ENCODE assay signal across 8 mouse cellular contexts in genomic region chr4:132884844-132885374, GRCm38 (mm10). TPM values are rescaled to one million over a fixed set of nuclear protein-coding genes. Genes with fewer than 3 reads are reported as not detected.
DNase-seq lines count a peak whose midpoint lies in the region; ATAC-seq and TF ChIP-seq lines count a peak whose summit lies in the region.

No protein-coding gene starts in this region.

- H3K4me1 ChIP-seq in cerebellum, adult 2 months (ENCODE audit: control insufficient read depth, insufficient read depth, low read length): no peaks in the 10 kb centered on the region; the same call in 1 of the 2 replicates
- H3K4me1 ChIP-seq in forebrain, embryonic 16.5 days (replicated peaks; ENCODE audit: control insufficient read depth, insufficient read depth, low read length): peaks cover 24% of the 10 kb centered on the region
- peaks cover 12% of the 10 kb centered on the region for H3K4me1 ChIP-seq in liver, embryonic 11.5 days (replicated peaks; ENCODE audit: control insufficient read depth, insufficient read depth, low read length)
- peaks cover 8% of the 10 kb centered on the region; the same call in 1 of the 2 replicates for H3K4me1 ChIP-seq in neural tube, embryonic 14.5 days (ENCODE audit: control insufficient read depth, insufficient read depth, low read length)

- no peaks in the 10 kb centered on the region for H3K9me3 ChIP-seq in forebrain, embryonic 16.5 days (ENCODE audit: control insufficient read depth, low read length)
- no peaks in the 10 kb centered on the region for H3K9me3 ChIP-seq in liver, embryonic 11.5 days (ENCODE audit: control insufficient read depth, low read length)
- H3K9me3 ChIP-seq in neural tube, embryonic 14.5 days (ENCODE audit: control insufficient read depth, low read length): no peaks in the 10 kb centered on the region

- 4% methylated on average over 9 of the region's 9 CpGs for WGBS in cerebellum, adult 2 months
- WGBS in forebrain, embryonic 16.5 days: 7% methylated on average over 9 of the region's 9 CpGs
- WGBS in liver, embryonic 11.5 days: 14% methylated on average over 9 of the region's 9 CpGs
- WGBS in neural tube, embryonic 14.5 days: 18% methylated on average over 9 of the region's 9 CpGs

- DNase-seq in cerebellum, adult 2 months: no peak
- no peak for DNase-seq in cerebellum, postnatal 4 days (ENCODE audit: low spot score in 2 of 2)
- peak; percentile 55 for DNase-seq in ES-CJ7 (ENCODE audit: low read depth, low spot score)
- no peak for DNase-seq in liver, embryonic 11.5 days (ENCODE audit: low spot score)
- DNase-seq in thymus, adult 18-20 months: no peak
- DNase-seq in adrenal gland, adult (ENCODE audit: inconsistent age in 2 of 2, low spot score in 1 of 2): no peak

- ATAC-seq in forebrain, embryonic 16.5 days: 0 out of 2 replicates have a peak, but pooled peaks have one; percentile 2
- 0 out of 2 replicates have a peak, but pooled peaks have one; percentile 18 for ATAC-seq in liver, embryonic 11.5 days (replicated peaks; ENCODE audit: low FRiP score)
- no peak for ATAC-seq in neural tube, embryonic 14.5 days (ENCODE audit: low read depth)

- H3K4me2 ChIP-seq in forebrain, embryonic 16.5 days (ENCODE audit: low read length): peak overlapping the region; percentile 95
- H3K4me2 ChIP-seq in liver, embryonic 11.5 days: peak overlapping the region; percentile 88
- H3K4me2 ChIP-seq in neural tube, embryonic 14.5 days (ENCODE audit: low read depth, low read length): peak overlapping the region; percentile 93

- TF ChIP-seq POLR2A in cerebellum, adult 2 months (IDR thresholded peaks at IDR 0.05; ENCODE audit: borderline replicate concordance, insufficient read depth, low read length): no peak

- H3K9ac ChIP-seq in forebrain, embryonic 16.5 days (replicated peaks; ENCODE audit: low read depth, low read length): peak overlapping the region; percentile 96
- peak overlapping the region; percentile 90 for H3K9ac ChIP-seq in liver, embryonic 11.5 days (ENCODE audit: low read depth, low read length)
- peak overlapping the region; percentile 85 for H3K9ac ChIP-seq in neural tube, embryonic 14.5 days (replicated peaks; ENCODE audit: low read depth, low read length)

- no peak for TF ChIP-seq CTCF in cerebellum, adult 2 months (IDR thresholded peaks at IDR 0.05; ENCODE audit: borderline replicate concordance, insufficient read depth, low read depth, low read length)

- H3K27me3 ChIP-seq in cerebellum, adult 2 months (ENCODE audit: control insufficient read depth, insufficient read depth, low read length): no peaks in the 10 kb centered on the region
- H3K27me3 ChIP-seq in forebrain, embryonic 16.5 days (replicated peaks; ENCODE audit: control insufficient read depth, insufficient read depth, low read length): no peaks in the 10 kb centered on the region
- H3K27me3 ChIP-seq in liver, embryonic 11.5 days (replicated peaks; ENCODE audit: control insufficient read depth, insufficient read depth, low read length): no peaks in the 10 kb centered on the region
- H3K27me3 ChIP-seq in neural tube, embryonic 14.5 days (ENCODE audit: control insufficient read depth, insufficient read depth, low read length): no peaks in the 10 kb centered on the region

- H3K4me3 ChIP-seq in cerebellum, adult 2 months (replicated peaks; ENCODE audit: insufficient read depth, low read depth, low read length): peak overlapping the region; percentile 83
- peak overlapping the region; percentile 83 for H3K4me3 ChIP-seq in forebrain, embryonic 16.5 days (replicated peaks; ENCODE audit: low read length)
- H3K4me3 ChIP-seq in liver, embryonic 11.5 days (ENCODE audit: low read depth, low read length): peak overlapping the region; percentile 79
- peak overlapping the region; percentile 95 for H3K4me3 ChIP-seq in neural tube, embryonic 14.5 days (ENCODE audit: low read depth, low read length)

- H3K36me3 ChIP-seq in forebrain, embryonic 16.5 days (ENCODE audit: control insufficient read depth, insufficient read depth): no peaks in the 10 kb centered on the region
- H3K36me3 ChIP-seq in liver, embryonic 11.5 days (ENCODE audit: control insufficient read depth, insufficient read depth, low read length): no peaks in the 10 kb centered on the region; the same call in 1 of the 2 replicates
- H3K36me3 ChIP-seq in neural tube, embryonic 14.5 days (ENCODE audit: control insufficient read depth, insufficient read depth, low read length): 0 out of 2 replicates have a peak, but pooled peaks cover 9% of the 10 kb centered on the region

- 0 out of 2 replicates have a peak overlapping the region, but pooled peaks have one; percentile 6 for H3K27ac ChIP-seq in cerebellum, adult 2 months (ENCODE audit: insufficient read depth, low read length)
- peak overlapping the region; percentile 33; the same call in 1 of the 2 replicates for H3K27ac ChIP-seq in forebrain, embryonic 16.5 days (ENCODE audit: low read length)
- peak overlapping the region; percentile 73 for H3K27ac ChIP-seq in liver, embryonic 11.5 days (ENCODE audit: low read depth, low read length)
- peak overlapping the region; percentile 35; the same call in 1 of the 2 replicates for H3K27ac ChIP-seq in neural tube, embryonic 14.5 days (ENCODE audit: low read depth, low read length)

RNA-seq across cellular contexts. Expression of gene Stx12, which starts 0.6 kb away (rescaled TPM):
- 88.6 and 89.0 TPM in 2 replicates for polyA plus RNA-seq in cerebellum, adult 2 months (2012; rRNA removed)
- 164 and 177 TPM in 2 replicates for polyA plus RNA-seq in forebrain, embryonic 16.5 days (2015; fragmentation: Nextera tagmentation; extraction: Ambion mirVana)
- polyA plus RNA-seq in liver, embryonic 11.5 days (2014; fragmentation: Nextera tagmentation; extraction: Ambion mirVana): 33.1 and 34.9 TPM in 2 replicates
- 167 and 171 TPM in 2 replicates for polyA plus RNA-seq in neural tube, embryonic 14.5 days (2014; fragmentation: Nextera tagmentation; extraction: Ambion mirVana)

RNA-seq across cellular contexts. Expression of gene Fam76a, which starts 37.4 kb away (rescaled TPM):
- polyA plus RNA-seq in cerebellum, adult 2 months (2012; rRNA removed): 30.0 and 30.5 TPM in 2 replicates
- polyA plus RNA-seq in forebrain, embryonic 16.5 days (2015; fragmentation: Nextera tagmentation; extraction: Ambion mirVana): 51.0 and 53.4 TPM in 2 replicates
- polyA plus RNA-seq in liver, embryonic 11.5 days (2014; fragmentation: Nextera tagmentation; extraction: Ambion mirVana): 27.8 and 32.2 TPM in 2 replicates
- 31.4 and 32.1 TPM in 2 replicates for polyA plus RNA-seq in neural tube, embryonic 14.5 days (2014; fragmentation: Nextera tagmentation; extraction: Ambion mirVana)

RNA-seq across cellular contexts. Expression of gene Ppp1r8, which starts 41.9 kb away (rescaled TPM):
- polyA plus RNA-seq in cerebellum, adult 2 months (2012; rRNA removed): 67.6 and 69.2 TPM in 2 replicates
- 62.7 and 66.2 TPM in 2 replicates for polyA plus RNA-seq in forebrain, embryonic 16.5 days (2015; fragmentation: Nextera tagmentation; extraction: Ambion mirVana)
- 44.0 and 50.5 TPM in 2 replicates for polyA plus RNA-seq in liver, embryonic 11.5 days (2014; fragmentation: Nextera tagmentation; extraction: Ambion mirVana)
- polyA plus RNA-seq in neural tube, embryonic 14.5 days (2014; fragmentation: Nextera tagmentation; extraction: Ambion mirVana): 47.9 and 52.6 TPM in 2 replicates

Comparison
In these comparisons a context has a peak if more than half of its experiments do, and no peak if none do; other contexts are left out.
1. H3K27ac ChIP-seq: peak in every context shown above with its lines; median percentile 73 in liver, embryonic 11.5 days; 35 in neural tube, embryonic 14.5 days; 33 in forebrain, embryonic 16.5 days; 6 in cerebellum, adult 2 months.